Mouse (Mus musculus): ENCODE measurements around the gene Oas2.
"Not testable (repeated sequence)": the region's sequence is repeated elsewhere in the genome, so short reads cannot be mapped to it uniquely, and the experiment has no call there.

GRCm38 (mm10) chr5:120798147-120798546 is 48.5 kb upstream of the Oas2 start:
- TF ChIP-seq POLR2A, EP300 (IDR thresholded peaks at IDR 0.05; ENCODE audit: insufficient read depth, low read depth, low read length): not testable (repeated sequence)
